Mouse (Mus musculus) liver, embryonic 14.5 days (tissue): Measurements from ENCODE around the gene Clec9a. TPM values are rescaled to one million over a fixed set of nuclear protein-coding genes. Genes with fewer than 3 reads are reported as not detected.

Experiments used
- ATAC-seq: fragments of 200-750 bp; cut with Nextera tagmentation; 2 replicates; pipeline ENCODE4 v1.8.0; 2017; ENCODE audit warnings: moderate number of reproducible peaks, mild to moderate bottlenecking, moderate library complexity; ENCODE audit not compliant: insufficient read depth
- DNase-seq, 3 experiments: peaks; one replicate each; pipeline ENCODE4 v3.0.0-alpha.2; 2012 to 2013; ENCODE audit warnings: low read depth in 3 of 3, low spot score in 3 of 3
- H3K27ac ChIP-seq: fragments of 300-500 bp; sonication (generic); 2 replicates; pipeline ENCODE4 v1.5.1; 2014; ENCODE audit warnings: moderate library complexity, mild to moderate bottlenecking, control low read depth, inconsistent platforms
- H3K27me3 ChIP-seq: fragments of 300-500 bp; sonication (generic); 2 replicates; pipeline ENCODE4 v1.6.1; 2014; ENCODE audit warnings: mild to moderate bottlenecking, low read length, moderate library complexity; ENCODE audit not compliant: control insufficient read depth, insufficient read depth
- H3K36me3 ChIP-seq: fragments of 300-500 bp; sonication (generic); replicated peaks from 2 replicates; pipeline ENCODE4 v1.6.1; 2014; ENCODE audit warnings: low read depth; ENCODE audit not compliant: control insufficient read depth, insufficient read depth
- H3K4me1 ChIP-seq, 2 experiments: fragments of 200-500 bp in 1 of 2; fragments of 300-500 bp in 1 of 2; sonication (generic) in 1 of 2; replicated peaks; 2 replicates each; pipeline ENCODE4 v1.6.1; 2012 to 2014; ENCODE audit warnings: antibody characterized with exemption in 1 of 2, inconsistent platforms in 1 of 2, low read length in 1 of 2; ENCODE audit not compliant: control insufficient read depth in 2 of 2, insufficient read depth in 2 of 2
- H3K4me2 ChIP-seq: fragments of 300-500 bp; sonication (generic); 2 replicates; pipeline ENCODE4 v1.6.1; 2014; ENCODE audit warnings: low read depth, mild to moderate bottlenecking, control low read depth, moderate library complexity
- H3K4me3 ChIP-seq, 2 experiments: fragments of 200-500 bp in 1 of 2; fragments of 300-500 bp in 1 of 2; sonication (generic) in 1 of 2; 2 replicates each; pipeline ENCODE4 v1.5.1; 2012 to 2014; ENCODE audit warnings: low read depth in 2 of 2, low read length in 2 of 2, mild to moderate bottlenecking in 2 of 2, control low read depth in 1 of 2, inconsistent platforms in 1 of 2, moderate library complexity in 1 of 2; ENCODE audit not compliant: insufficient read depth in 1 of 2
- H3K9ac ChIP-seq: fragments of 300-500 bp; sonication (generic); replicated peaks from 2 replicates; pipeline ENCODE4 v1.6.1; 2014; ENCODE audit warnings: mild to moderate bottlenecking, control low read depth, moderate library complexity
- H3K9me3 ChIP-seq: fragments of 300-500 bp; sonication (generic); 2 replicates; pipeline ENCODE4 v1.6.1; 2016; ENCODE audit warnings: low read length, mixed read lengths; ENCODE audit not compliant: control insufficient read depth
- CTCF ChIP-seq: IDR thresholded peaks from 2 replicates; pipeline ENCODE4 v1.5.1; 2016; ENCODE audit warnings: antibody characterized with exemption, low read depth, control low read depth
- EP300 ChIP-seq: IDR thresholded peaks from 2 replicates; pipeline ENCODE4 v1.6.1; 2016; ENCODE audit warnings: antibody characterized with exemption, low read depth
- WGBS: fragments of 180-500 bp; shearing (Covaris S2); extraction: QIAGEN DNeasy Blood & Tissue Kit; methylation state at CpG from one replicate; pipeline ENCODE4 v1.1.7; 2014; ENCODE audit not compliant: insufficient replicate concordance; 5-methylcytosine and 5-hydroxymethylcytosine counted together
- polyA plus RNA-seq, 2 experiments: library from polyadenylated mRNA; depleted of rRNA in 1 of 2; stranded (reverse) in 1 of 2; unstranded in 1 of 2; fragments of >200 nt; fragmentation: Nextera tagmentation in 1 of 2; extraction: Ambion mirVana in 1 of 2; gene quantifications; 2 replicates each; pipeline versions ENCODE4 v1.2.1 to v1.2.3; 2012 to 2014

Gene Clec9a
- polyA plus RNA-seq, 2 experiments = 0.25 to 1.0 TPM

- no peak overlapping the region for H3K4me3 ChIP-seq
- no peak overlapping the region for H3K27ac ChIP-seq
- no peak overlapping the region for H3K4me2 ChIP-seq
- WGBS = 69% methylated on average over 6 of the region's 6 CpGs
- H3K27me3 ChIP-seq = no peaks in the 10 kb centered on the region
- TF ChIP-seq EP300 (no peak), CTCF (no peak)
- no peaks in the 10 kb centered on the region for H3K36me3 ChIP-seq
- peak in 1 of 3 experiments; percentile 2 for DNase-seq
- no peaks in the 10 kb centered on the region for H3K9me3 ChIP-seq
- H3K9ac ChIP-seq = no peak overlapping the region
- no peak for ATAC-seq
- H3K4me1 ChIP-seq = no peaks in the 10 kb centered on the region
Observed at GRCm38 (mm10) chr6:129471386-129471785, 62.7 kb downstream of the Clec9a start.

GRCm38 (mm10) chr6:129472627-129473026, 64.0 kb downstream of the Clec9a start:
- Histone ChIP-seq H3K4me2 (no peak overlapping the region), H3K27ac (no peak overlapping the region), H3K4me3 (no peak overlapping the region), H3K36me3 (no peaks in the 10 kb centered on the region), H3K27me3 (no peaks in the 10 kb centered on the region), H3K9me3 (no peaks in the 10 kb centered on the region), H3K9ac (no peak overlapping the region), H3K4me1 (no peaks in the 10 kb centered on the region)
- 30% methylated on average over 5 of the region's 5 CpGs for WGBS
- ATAC-seq (no peak), DNase-seq (peak in 1 of 3 experiments; percentile 1)
- TF ChIP-seq CTCF = no peak
- TF ChIP-seq EP300 = no peak

Other genes starting within 250 kb of the Clec9a start
- 2.1 and 6.6 TPM in 2 replicates for gene Clec2d, start 228.2 kb upstream of the Clec9a start, polyA plus RNA-seq (2012; rRNA removed)
- 0.19 and 0.22 TPM in 2 replicates for gene Clec2d, start 228.2 kb upstream of the Clec9a start, polyA plus RNA-seq (2014; fragmentation: Nextera tagmentation; extraction: Ambion mirVana)
- 0.44 and 0.98 TPM in 2 replicates for gene Cd69, start 133.4 kb upstream of the Clec9a start, polyA plus RNA-seq (2012; rRNA removed)
- 0.97 and 1.1 TPM in 2 replicates for gene Cd69, start 133.4 kb upstream of the Clec9a start, polyA plus RNA-seq (2014; fragmentation: Nextera tagmentation; extraction: Ambion mirVana)
- not detected in 2 replicates for gene 4922502D21Rik, start 77.1 kb upstream of the Clec9a start, polyA plus RNA-seq (2012; rRNA removed)
- not detected in 2 replicates for gene 4922502D21Rik, start 77.1 kb upstream of the Clec9a start, polyA plus RNA-seq (2014; fragmentation: Nextera tagmentation; extraction: Ambion mirVana)
- gene Clec12a, start 66.2 kb upstream of the Clec9a start, polyA plus RNA-seq (2012; rRNA removed) = 3.3 and 5.5 TPM in 2 replicates
- gene Clec12a, start 66.2 kb upstream of the Clec9a start, polyA plus RNA-seq (2014; fragmentation: Nextera tagmentation; extraction: Ambion mirVana) = 9.5 and 10.4 TPM in 2 replicates
- 0.02 and 0.03 TPM in 2 replicates for gene Clec12b, start 23.0 kb upstream of the Clec9a start, polyA plus RNA-seq (2012; rRNA removed)
- gene Clec12b, start 23.0 kb upstream of the Clec9a start, polyA plus RNA-seq (2014; fragmentation: Nextera tagmentation; extraction: Ambion mirVana) = not detected in 2 replicates
- gene Clec1b, start 11.6 kb upstream of the Clec9a start, polyA plus RNA-seq (2012; rRNA removed) = 6.8 and 12.5 TPM in 2 replicates
- gene Clec1b, start 11.6 kb upstream of the Clec9a start, polyA plus RNA-seq (2014; fragmentation: Nextera tagmentation; extraction: Ambion mirVana) = 23.3 and 29.5 TPM in 2 replicates
- 0.03 and 0.04 TPM in 2 replicates for gene Clec1a, start 43.1 kb downstream of the Clec9a start, polyA plus RNA-seq (2012; rRNA removed)
- gene Clec1a, start 43.1 kb downstream of the Clec9a start, polyA plus RNA-seq (2014; fragmentation: Nextera tagmentation; extraction: Ambion mirVana) = 0.23 and 0.28 TPM in 2 replicates
- 0.64 and 0.83 TPM in 2 replicates for gene Olr1, start 98.3 kb downstream of the Clec9a start, polyA plus RNA-seq (2012; rRNA removed)
- 0.57 and 0.81 TPM in 2 replicates for gene Olr1, start 98.3 kb downstream of the Clec9a start, polyA plus RNA-seq (2014; fragmentation: Nextera tagmentation; extraction: Ambion mirVana)
- gene Tmem52b, start 103.7 kb downstream of the Clec9a start, polyA plus RNA-seq (2012; rRNA removed) = 0.01 TPM in 1 of 2 replicates, not detected in the other
- gene Tmem52b, start 103.7 kb downstream of the Clec9a start, polyA plus RNA-seq (2014; fragmentation: Nextera tagmentation; extraction: Ambion mirVana) = not detected in 2 replicates
- 15.1 and 19.2 TPM in 2 replicates for gene Gabarapl1, start 124.3 kb downstream of the Clec9a start, polyA plus RNA-seq (2012; rRNA removed)
- gene Gabarapl1, start 124.3 kb downstream of the Clec9a start, polyA plus RNA-seq (2014; fragmentation: Nextera tagmentation; extraction: Ambion mirVana) = 8.2 and 9.1 TPM in 2 replicates
- gene Klre1, start 169.0 kb downstream of the Clec9a start, polyA plus RNA-seq (2012; rRNA removed) = 0.03 TPM in 1 of 2 replicates, not detected in the other
- not detected in 2 replicates for gene Klre1, start 169.0 kb downstream of the Clec9a start, polyA plus RNA-seq (2014; fragmentation: Nextera tagmentation; extraction: Ambion mirVana)
- gene Klrd1, start 182.9 kb downstream of the Clec9a start, polyA plus RNA-seq (2012; rRNA removed) = 0.19 and 0.23 TPM in 2 replicates
- gene Klrd1, start 182.9 kb downstream of the Clec9a start, polyA plus RNA-seq (2014; fragmentation: Nextera tagmentation; extraction: Ambion mirVana) = 0.37 and 0.50 TPM in 2 replicates
- 0.09 and 0.26 TPM in 2 replicates for gene Klrk1, start 215.0 kb downstream of the Clec9a start, polyA plus RNA-seq (2012; rRNA removed)
- gene Klrk1, start 215.0 kb downstream of the Clec9a start, polyA plus RNA-seq (2014; fragmentation: Nextera tagmentation; extraction: Ambion mirVana) = 0.48 and 0.59 TPM in 2 replicates
- not detected in 2 replicates for gene Klrc3, start 234.5 kb downstream of the Clec9a start, polyA plus RNA-seq (2012; rRNA removed)
- not detected in 2 replicates for gene Klrc3, start 234.5 kb downstream of the Clec9a start, polyA plus RNA-seq (2014; fragmentation: Nextera tagmentation; extraction: Ambion mirVana)